Mouse (Mus musculus): Measurements from ENCODE around the gene Prrc2c.
A peak's percentile ranks its signal among the peaks of the same experiment; 100 is the strongest.
"Not testable (repeated sequence)": the region's sequence is repeated elsewhere in the genome, so short reads cannot be mapped to it uniquely, and the experiment has no call there.

Gene Prrc2c

GRCm38 (mm10) chr1:162740401-162740835 is at the start of gene Prrc2c:
Gene Prrc2c, minus strand, starts transcription at chr1:162740556.
- peak; percentile 99 for DNase-seq (ENCODE audit: low read depth)

GRCm38 (mm10) chr1:162785222-162785621 is 44.9 kb upstream of the Prrc2c start:
- DNase-seq (ENCODE audit: low read depth), result no peak

GRCm38 (mm10) chr1:162783669-162784248 is 43.4 kb upstream of the Prrc2c start:
- DNase-seq (ENCODE audit: low read depth), result no peak

- DNase-seq (ENCODE audit: low read depth), result not testable (repeated sequence)
Observed at GRCm38 (mm10) chr1:162781035-162781434, 40.7 kb upstream of the Prrc2c start.

DNA sequence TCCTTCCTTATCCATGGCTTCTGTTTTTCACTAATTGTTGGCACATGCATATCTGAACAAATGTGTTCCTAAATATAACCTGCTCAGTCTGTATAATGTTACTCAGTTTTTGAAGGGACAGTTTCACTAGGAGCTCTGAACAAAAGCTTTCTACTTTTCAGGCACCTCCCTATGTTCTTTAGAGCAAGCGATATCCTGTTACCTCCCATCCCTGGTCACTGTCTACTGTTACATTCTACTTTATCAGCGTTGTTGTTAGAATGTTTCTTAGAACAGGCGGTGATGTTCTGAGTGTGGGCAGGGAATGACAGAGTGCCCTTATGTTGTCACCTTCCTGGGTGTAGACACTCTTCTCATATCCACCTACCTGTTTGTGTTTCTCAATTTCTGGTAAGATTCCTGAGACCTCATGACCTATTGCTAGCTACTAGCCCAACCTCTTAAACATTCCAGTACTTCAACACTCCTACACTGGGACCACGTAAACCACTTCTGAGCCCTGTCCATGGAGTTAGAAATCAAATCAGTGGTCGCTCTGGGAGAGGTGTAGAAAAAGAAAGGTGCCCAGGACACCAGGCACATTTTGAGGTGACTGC is 37.7 kb upstream of the Prrc2c start:
- no peak for DNase-seq (ENCODE audit: low read depth)

- DNase-seq (ENCODE audit: low read depth), result no peak
Observed at GRCm38 (mm10) chr1:162773661-162774060, 33.3 kb upstream of the Prrc2c start.

- DNase-seq (ENCODE audit: low read depth), result no peak
Observed at GRCm38 (mm10) chr1:162771617-162772360, 31.4 kb upstream of the Prrc2c start.

DNA sequence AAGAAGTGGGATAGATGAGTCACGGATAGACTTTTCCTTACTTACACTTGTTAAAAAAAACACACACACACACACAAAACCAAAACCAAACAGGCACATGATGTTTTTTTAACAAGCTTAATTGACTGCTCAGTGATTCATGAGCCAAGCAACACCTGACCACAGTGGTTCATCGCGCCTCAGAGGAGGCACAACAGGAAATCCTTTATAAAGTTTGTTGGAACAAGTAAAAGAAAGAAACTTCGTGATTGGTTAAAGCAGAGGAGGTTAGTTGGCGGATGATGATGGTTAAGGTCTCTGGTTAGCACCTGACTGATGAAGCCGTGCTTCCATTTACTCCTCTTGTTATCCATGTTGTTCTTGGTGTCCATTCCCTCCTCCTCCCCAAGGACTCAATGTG is 11.7 kb upstream of the Prrc2c start:
- peak; percentile 60 for DNase-seq (ENCODE audit: low read depth)

- no peak for DNase-seq (ENCODE audit: low read depth)
Observed at GRCm38 (mm10) chr1:162749607-162750006, 9.3 kb upstream of the Prrc2c start.

DNA sequence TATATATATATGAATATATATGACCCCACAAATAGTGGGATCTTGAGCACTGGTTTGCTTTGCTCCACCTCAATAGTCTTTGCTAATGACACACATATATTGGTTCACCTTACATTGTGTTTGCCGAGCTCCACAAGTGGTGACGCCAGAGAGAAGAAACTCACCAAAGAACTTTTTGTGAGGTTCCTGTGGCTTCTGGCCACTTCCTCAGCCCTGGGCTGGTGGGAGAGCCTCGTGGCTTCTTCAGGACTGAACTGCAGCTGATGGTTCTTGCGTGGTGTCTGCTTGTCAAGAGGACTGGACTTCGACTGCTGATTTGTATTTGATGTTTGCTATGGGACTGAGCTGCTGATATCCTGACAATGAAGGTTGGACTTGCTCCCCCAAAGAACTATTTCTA is 8.4 kb upstream of the Prrc2c start:
- no peak for DNase-seq (ENCODE audit: low read depth)

GRCm38 (mm10) chr1:162739831-162740394 is 443 bp downstream of the Prrc2c start:
- DNase-seq (ENCODE audit: low read depth), result no peak

DNA sequence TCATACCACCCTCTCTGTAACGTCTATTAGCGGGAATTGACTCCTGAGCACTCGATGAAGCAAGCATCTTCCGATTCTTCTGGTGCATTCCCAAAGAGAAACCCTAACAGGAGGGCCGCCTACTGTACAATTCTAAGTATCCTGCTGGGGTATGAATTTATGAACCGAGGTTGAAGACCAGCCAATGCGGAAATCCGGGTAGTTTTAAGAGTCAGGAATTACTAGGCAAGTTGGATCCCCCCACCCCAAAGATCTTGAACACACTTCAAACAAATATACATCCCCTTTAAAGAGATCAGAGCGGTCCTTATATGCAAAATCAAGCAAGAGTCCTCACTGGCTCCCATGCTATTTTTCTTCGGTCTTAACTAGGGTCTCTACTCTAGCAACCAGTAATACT is 950 bp downstream of the Prrc2c start:
- DNase-seq (ENCODE audit: low read depth), result peak; percentile 63

DNA sequence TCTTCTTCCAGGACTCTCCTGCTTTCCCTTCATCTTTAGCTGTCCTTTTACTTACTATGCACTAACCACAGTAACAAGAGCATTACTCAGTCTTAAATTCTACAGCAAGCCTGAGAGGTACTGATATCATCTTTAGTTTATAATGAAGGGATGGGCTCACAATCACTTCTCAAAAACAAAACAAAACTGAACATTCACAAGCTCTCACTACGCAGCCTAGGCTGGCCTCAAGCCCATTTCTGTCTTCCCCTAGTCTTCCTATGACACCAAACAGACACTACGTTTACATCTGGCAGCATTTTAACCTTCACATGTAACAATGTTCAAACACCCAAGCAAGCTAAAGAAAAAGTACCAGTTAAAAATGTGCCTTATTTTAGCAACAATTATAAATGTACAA is 1.9 kb downstream of the Prrc2c start:
- peak; percentile 45 for DNase-seq (ENCODE audit: low read depth)

GRCm38 (mm10) chr1:162735084-162735483 is 5.3 kb downstream of the Prrc2c start:
- DNase-seq (ENCODE audit: low read depth), result peak; percentile 55

DNA sequence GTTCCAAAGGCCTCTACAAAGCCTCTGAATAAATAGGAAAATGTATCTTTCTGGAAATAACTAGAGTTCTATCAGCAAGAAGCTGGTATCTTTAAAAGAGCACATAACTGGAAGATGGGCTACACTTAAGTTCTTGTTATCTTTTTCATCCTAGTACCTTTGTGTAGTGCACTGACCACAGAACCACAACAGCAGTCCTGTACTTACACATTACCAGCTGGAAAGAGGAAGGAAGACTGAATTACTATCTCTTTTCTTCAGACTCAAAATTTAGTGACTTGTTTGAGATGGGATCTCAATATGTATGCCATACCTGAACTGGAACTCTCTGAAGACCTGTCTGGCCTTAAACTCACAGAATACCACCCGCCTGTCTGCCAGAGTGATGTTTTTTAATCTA is 6.1 kb downstream of the Prrc2c start:
- DNase-seq (ENCODE audit: low read depth), result peak; percentile 43

GRCm38 (mm10) chr1:162732041-162732440 is 8.3 kb downstream of the Prrc2c start:
- DNase-seq (ENCODE audit: low read depth), result no peak

DNA sequence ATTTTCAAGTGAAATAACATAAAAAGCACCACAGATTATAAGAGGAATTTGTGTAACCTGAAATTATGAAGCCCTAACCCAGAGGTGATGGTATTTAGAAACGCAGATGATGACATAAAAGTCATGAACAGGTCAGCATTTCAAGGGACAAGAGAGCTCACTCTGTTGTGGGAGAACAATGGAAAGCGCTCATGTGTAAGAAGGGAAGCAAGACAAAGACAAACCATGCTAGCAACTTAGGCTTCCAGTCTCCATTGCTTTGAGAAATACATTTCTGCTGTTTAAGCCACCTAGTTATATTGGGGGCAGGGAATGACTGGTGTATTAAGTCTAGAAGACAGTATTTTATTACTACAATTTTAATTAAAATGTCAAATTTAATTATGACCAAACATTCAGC is 10.9 kb downstream of the Prrc2c start:
- DNase-seq (ENCODE audit: low read depth), result peak; percentile 45

DNA sequence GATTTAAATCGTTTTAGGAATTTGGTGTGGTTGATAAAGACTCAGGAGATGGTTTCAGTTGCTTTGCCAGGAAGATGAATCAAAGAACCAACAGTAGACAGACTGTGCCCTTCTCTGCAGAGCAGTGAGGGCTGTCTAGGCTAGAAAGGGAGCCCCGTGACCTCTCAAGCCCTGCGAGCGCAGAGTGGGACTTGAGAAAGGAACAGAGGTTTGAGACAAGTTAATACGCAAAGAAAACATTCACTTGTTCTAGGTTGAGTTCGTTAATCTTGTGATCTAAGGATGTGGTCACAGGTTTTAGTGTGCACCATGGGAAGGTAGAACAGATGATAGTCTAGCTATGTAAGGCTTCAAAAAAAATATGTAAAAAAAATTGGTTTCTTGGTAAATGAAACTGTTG is 12.4 kb downstream of the Prrc2c start:
- DNase-seq (ENCODE audit: low read depth), result peak; percentile 92

- DNase-seq (ENCODE audit: low read depth), result no peak
Observed at GRCm38 (mm10) chr1:162723610-162724009, 16.7 kb downstream of the Prrc2c start.

GRCm38 (mm10) chr1:162720645-162721044 is 19.7 kb downstream of the Prrc2c start:
- DNase-seq (ENCODE audit: low read depth), result no peak

DNA sequence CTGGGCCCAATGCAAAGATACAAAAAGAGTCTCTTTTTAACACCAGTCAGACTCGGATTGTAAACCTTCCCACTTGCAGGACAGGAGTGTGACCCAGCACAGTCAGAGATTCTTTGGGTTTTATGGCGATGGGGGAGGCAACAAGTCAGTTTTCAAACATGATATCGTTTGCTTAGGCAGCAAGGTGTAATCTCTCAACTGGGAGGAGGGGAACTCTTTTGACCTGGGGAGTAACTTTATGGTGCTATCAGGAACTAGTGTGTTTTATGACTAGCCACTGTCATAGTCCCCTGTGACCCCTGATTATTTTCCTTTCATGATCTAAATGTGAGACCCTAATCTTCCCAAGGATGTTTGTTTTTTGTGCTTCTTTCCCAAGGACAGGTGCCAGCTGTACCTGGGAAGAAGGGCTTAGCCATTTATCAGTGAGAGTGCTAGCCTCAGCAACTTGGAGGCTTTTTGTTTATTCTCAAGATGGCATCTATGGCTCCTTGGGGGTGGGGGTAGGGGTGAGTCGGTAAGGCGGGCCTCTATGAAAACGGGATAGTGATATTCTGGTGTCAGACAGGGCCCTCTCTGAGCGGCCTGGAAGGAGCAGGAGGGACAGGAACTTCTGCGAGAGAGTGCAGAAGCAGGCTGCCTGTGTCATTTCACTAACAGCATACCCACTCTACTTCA is 39.8 kb downstream of the Prrc2c start:
- no peak for DNase-seq (ENCODE audit: low read depth)

- DNase-seq (ENCODE audit: low read depth), result no peak
Observed at GRCm38 (mm10) chr1:162697866-162698265, 42.5 kb downstream of the Prrc2c start.
